Mouse (Mus musculus) NIH3T3 (cell line): ENCODE data around the gene Gpr25.

ENCODE experiments used
- DNase-seq: peaks from one replicate; pipeline ENCODE4 v3.0.0-alpha.2; 2012; ENCODE audit warnings: low read depth

Gene Gpr25

DNA sequence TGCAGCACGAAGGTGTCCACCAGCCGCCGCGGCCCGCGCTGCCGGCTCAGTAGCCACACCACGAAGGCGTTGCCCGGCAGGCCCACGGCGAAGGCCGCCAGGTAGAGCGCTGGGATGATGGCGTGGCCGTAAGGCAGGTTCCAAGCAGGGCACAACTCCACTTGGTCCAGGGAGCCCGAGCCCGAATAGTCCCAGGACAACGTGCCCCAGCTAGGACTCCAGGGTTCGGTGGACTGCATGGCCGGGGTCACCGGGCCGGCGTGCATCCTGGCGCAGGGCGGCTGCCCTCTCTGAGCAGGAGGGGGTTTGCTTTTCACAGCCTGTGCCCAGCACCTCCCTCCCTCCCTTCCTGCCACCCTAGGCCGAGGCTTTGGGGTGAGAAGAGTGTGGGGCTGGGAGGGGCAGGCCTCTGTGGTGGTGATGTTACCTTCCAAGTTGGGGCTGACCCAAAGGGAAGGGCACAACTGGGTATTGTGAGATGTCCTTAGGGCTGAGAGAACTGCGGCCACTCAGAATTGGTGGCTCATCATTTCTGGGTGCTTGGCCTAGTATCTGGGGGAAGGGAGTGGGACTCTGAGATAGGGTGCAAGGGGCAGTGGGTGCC is at the start of gene Gpr25:
Gene Gpr25, minus strand, starts transcription at position 239 of the 604 bp plus-strand sequence.
- no peak for DNase-seq

DNA sequence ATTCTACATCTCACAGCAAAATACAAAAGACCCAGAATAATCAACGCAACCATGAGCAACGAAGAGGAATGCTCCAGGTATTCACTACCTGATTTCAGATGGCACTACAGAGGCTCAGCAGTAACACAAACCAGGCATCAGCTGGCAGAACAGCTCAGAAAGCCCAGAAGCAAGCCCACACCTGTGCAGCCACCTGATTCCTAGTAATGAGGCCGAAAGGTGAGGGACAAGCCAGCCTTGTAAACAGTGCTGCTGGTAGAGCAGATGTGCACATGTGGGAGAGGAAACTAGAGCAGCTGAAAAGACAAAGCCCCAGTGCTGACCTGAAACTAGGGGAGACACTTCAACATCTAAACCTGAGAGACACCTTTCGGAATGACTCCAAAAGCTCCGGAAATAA is 48.5 kb upstream of the Gpr25 start:
- DNase-seq, result no peak

DNA sequence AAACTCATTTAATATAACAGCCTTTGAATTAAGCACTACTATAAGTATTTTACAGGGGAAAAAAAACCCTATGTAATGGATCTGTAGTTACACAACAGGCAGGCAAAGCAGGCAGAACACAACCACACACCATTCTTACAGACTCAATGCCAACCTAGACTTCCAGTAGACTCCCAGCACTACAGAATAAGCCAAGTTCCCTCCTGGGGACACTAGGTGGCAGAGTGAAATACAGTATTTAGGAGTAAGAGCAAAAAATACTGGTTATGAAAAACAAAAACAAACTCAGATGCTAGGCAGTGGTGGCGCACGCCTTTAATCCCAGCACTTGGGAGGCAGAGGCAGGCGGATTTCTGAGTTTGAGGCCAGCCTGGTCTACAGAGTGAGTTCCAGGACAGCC is 45.8 kb upstream of the Gpr25 start:
- peak; percentile 74 for DNase-seq

DNA sequence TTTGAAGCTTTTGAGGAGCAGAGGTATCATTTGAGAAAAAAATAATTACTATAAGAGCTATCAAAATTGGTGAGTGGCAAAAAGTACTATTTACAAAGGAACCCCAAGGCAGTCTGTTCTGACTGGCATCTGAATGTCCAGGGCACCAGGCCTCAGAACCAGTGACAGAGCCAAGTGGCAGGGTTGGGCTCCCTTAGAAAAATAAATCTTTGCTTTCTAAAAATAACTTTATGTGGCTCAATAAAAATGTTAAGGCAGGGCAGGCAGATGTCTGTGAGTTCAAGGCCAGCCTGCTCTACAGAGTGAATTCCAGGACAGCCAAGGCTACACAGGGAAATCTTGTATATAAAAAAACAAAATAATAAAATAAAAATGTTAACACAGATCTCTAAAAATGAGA is 33.3 kb upstream of the Gpr25 start:
- DNase-seq, result no peak

DNA sequence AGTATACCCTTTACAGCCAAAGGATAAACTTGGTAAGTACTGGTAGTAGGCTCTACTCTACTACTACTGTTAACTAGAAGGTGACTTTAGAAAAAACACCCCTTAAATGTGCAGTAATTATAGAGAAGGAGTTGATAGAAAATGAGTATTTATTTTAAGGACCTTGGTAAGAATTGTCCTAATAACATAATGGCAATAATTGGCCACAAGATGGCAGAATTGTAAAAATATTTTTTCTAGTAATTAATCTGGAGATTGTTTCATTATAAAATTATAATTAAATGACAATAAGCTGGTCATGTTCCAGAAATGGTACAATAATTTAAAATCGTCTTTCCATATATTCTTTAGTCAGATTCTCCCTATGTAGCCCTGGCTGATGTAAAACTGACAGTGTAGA is 29.1 kb upstream of the Gpr25 start:
- DNase-seq, result peak; percentile 24

DNA sequence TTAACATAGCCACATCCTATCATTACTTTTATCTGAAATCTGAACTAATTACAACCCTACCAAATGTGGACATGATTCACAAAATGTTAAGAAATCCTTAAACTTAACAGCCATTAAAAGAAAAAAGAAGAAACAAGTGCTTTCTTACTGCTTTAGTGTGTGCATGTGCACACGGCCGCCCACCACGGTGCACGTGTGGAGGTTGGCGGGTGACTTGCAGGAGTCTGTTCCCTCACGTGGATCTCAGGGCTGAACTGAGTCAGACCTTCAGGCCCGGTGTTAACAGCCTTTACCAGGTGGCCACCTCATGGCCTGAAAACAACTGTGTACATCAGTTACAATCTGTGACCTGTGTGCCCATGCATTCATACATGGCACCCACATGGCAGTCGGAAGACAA is 16.7 kb upstream of the Gpr25 start:
- DNase-seq, result no peak

DNA sequence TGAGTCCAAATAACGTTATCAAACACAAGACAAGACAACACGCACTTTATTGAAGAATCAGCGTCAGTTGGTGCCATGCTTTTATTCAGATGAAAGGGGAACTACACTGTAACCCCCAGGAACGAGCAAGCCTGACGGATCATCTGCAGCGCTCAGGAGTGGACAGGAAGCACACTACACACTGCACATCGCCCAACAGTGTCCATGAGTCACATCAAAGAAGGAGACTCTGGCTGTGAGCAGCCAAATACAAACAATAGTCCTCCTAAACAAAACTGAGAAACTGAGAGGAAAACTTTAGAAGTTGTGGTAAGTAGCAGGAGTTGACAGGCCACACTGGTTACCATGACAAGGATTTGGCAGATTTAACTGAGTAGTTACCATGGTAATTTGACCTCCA is 7.6 kb upstream of the Gpr25 start:
- no peak for DNase-seq

DNA sequence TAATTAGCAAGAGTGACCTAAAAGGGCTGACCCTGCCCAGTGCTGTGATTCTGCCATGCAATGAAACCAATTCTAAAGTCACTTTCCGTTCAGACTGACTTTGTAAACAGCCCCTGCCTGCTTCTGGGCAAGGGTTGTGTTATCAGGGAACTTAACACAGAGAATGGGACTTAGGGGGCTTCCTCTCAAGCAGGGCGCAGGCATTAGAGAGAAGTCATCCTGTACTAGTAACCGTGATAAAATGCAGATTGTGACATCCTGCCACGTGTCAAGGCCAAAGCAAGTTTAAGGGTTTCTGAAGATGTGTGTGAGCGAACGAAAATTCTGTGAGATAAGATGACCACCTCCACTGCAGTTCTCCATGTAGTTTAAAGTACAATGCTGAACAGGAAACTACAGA is 5.5 kb upstream of the Gpr25 start:
- DNase-seq, result no peak

DNA sequence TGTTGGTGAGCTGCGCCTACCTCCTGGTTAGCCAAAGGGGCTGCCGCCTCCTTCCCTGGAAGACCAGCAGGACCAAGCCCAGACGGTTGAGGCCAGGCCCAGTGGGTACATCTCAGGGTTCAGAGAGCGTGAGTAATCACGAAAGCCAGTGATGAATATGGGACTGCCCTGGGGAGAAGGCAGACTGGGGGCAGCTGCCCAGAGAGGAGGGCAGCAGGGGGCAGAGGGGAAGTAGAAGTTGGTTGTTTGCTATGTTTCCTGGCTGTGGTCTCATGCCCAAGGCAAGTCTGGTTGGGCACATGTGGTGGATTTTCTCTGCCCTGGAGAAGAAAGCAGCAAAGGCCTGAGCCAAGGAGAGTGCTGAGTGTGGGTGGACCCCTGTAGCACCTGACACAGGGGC is 2.7 kb upstream of the Gpr25 start:
- no peak for DNase-seq

DNA sequence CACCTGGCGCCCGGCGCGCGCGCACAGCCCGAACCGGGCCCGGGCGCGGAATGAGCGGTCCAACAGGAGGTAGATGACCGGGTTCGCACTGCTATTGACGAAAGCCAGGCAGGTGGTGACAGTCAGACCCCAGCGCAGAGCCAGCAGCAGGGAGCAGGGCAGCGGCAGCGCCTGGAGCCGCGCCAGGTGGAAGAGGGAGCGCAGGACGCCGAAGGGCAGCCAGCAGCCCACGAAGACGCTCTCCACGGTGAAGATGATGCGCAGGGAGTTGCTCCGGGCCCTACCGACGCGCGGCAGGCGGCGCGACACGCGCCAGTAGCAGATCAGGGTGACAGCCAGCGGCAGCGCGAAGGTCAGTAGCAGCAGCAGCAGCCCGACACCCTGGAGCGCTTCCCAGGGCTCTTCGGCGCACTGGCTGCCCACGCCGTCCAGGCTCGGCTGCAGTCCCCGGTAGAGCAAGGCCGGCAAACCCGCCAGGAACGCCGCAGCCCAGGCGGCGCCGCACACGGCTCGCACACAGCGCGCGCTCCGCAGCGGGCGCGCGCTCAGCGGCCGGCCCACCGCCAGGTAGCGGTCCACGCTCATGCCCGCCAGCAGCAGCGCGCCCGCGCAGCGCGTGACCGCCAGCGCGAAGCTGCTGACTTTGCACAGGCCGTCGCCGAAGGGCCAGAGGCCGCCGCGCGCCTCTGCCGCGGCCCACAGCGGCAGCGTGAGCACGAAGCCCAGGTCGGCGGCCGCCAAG is 609 bp downstream of the Gpr25 start:
- DNase-seq, result no peak

DNA sequence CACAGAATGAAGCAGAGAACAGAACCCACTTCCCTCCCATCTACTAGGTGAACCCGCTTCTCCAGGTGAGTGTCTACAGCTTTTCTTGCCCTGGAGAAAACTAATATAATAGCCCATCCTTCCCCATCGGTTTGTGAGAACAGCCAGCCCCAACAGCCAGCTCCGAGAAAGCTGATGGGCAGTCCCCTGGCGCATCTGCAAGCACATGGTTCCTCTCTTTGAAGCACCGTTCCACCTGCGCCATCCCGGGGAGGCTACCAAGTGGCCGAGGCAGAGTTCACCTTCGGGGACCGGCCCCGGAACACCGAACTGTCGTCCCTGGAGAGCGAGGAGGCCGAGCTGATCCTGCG is 1.2 kb downstream of the Gpr25 start:
- no peak for DNase-seq

DNA sequence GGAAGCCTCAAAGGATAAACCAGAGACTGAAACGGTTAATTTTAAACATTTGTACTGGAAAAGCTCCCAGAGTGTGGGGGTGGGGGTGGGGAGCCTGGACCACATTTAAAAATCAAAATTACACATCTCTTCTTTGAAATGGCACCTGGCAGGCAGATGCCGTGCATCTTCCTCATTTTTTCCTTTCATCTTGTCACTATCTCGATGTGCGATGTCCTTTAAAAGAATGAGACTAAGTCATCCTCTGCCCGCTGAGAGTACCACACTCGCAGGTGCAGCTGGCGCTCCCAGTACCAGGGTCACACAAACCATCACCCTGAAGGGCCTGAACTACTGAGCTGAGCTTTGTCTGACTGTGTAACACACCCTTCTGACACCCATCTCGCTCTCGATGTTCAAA is 2.2 kb downstream of the Gpr25 start:
- no peak for DNase-seq

DNA sequence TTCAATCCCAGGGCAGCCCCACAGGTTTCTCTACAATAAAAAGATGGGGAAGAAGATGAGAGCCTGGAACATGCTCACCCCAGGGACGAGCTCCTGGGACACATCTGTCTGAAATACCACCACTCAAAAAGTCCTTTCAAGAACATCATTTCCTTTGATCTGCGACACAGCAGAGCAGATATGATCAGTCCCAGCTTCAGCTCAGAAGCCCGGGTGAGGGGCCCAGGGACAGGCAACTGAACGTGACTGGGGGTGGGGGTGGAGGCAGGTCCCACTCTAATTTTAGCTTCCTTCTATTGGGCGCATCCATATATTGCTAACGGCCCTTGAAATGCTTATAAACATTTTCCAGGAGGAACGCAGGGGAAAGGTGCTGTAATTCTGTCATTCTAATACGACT is 5.0 kb downstream of the Gpr25 start:
- DNase-seq, result no peak

DNA sequence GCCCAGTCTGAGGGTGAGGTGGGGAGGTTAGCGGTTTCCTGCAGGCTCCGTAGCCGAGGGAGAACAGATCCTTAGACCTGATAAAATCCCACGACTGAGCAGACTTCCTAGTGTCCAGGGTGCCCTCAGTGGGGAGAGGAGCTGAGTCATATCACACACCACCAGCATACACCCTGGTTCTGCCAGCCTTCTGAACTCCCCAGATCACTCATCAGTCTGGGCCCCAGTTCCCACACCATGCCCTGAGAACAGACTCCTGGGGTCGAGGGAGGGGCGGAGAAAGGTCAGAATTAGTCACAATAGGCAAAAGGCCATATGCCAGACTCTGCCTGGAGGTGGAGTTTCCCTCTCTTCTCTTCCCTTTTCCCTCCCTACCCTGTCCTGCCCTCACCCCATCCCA is 5.5 kb downstream of the Gpr25 start:
- DNase-seq, result peak; percentile 51

DNA sequence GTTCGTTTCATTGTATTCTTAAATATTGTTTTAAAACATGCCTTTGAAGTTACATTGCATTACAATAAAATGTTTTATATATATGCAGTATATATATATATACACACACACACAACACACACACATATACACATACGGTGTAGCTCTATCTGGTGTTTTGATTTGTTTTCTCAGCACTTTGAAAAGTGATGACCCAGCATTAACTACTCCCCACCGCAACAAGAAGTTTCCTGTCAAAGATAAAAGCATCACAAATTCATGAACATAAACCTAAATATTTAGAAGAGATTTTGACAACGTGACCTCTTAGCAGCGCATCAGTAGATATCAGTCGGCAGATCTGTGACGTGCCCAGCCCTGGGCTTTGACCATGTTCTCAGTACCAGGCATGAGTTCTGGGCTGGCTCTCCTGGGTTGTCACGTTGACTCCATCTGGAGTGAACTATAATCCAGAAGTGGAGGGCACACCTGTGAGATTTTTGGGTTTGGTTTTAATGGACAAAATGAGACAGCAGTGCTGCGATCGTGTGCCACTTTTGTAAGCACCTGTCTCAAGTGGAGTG is 6.1 kb downstream of the Gpr25 start:
- DNase-seq, result no peak

DNA sequence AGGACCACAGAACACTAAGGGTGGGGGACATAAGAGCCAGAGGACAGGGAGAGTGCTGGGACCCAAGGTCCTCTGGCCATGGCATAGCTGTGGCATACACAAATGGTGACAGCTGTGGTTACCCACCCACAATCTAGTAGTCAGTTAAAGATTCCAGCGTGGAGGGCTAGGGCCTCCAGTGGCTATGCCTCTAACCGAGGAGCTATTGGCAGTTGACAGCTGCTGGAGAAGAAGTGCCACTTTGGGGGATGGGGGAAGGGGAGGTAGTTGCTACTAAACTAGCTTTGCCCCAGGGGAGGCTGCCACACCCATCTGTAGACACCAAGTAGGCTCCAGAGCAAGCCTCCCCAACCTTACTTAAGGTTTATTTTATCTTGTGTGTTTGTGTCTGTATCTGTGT is 7.2 kb downstream of the Gpr25 start:
- no peak for DNase-seq

DNA sequence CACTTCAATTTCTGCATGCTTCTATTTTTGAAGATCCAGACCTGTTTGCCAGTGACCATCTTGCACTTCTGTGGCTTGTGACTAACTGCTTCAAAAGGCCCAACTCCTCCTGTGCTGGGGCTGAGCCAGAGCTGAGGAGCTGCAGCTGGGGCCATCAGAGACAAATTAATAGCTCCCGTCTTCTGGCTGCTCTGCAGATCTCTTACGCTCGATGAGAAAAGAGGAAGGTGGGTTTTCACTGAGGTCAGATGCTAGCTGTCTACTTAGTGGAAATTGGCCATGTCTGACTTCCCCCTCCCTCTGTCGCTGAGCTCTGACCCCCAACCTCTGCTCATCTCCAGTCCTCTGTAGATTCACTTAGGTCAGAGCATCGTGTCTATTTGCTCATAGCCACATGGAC is 11.0 kb downstream of the Gpr25 start:
- DNase-seq, result no peak

DNA sequence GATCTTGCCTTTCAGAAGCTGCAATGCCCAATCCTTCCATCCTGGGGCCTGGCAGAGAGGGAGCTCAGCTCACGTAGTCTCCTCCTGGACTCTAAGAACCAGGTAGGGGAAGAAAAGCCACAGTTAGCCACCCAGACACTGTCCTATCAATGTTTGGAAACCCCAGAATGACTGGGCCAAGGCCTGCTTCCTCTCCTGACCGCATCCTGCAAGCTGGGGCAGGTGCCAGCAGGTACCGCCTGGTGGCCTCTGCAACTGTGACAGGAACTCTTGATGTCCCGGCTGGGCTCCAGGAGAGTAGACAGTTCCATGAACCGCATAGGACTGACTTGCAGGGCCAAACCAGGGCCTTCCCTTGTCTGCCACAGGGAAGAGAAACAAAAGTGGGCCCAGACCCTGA is 13.3 kb downstream of the Gpr25 start:
- no peak for DNase-seq

DNA sequence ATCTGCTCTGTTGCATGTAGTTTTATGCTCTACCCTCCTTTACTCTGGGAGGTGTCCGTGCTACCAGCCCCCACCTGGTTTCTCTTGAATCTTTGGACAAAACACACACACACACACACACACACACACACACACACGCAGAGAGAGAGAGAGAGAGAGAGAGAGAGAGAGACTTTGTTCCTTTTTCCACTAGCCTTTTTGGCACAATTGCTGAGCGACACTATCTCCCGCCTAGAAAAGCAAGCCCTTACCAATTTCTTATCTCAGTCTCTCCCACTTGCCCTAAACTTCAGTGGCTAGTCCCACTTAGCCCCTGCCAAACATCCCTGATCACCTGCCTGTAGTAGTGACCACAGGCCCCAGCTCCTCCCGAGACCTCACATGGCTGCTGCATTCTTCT is 16.2 kb downstream of the Gpr25 start:
- no peak for DNase-seq

DNA sequence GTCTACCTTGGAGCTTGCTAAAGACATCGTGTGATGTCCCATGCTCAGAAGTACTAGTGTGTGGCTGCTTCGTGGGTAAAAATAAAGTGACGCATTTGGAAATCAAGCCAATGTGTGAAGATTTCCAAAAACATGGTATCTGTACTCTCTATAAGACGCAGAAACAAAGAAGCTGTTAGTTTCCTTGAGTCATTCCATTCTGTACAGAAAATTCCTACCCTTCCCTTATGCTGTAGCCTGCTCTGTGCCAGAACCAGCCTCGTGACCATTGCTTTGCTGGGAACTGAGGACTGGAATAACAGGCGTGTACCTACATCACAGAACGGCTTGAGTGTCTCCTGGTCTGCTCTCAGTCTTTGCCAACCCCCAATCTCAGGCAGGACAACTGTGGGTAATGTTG is 18.9 kb downstream of the Gpr25 start:
- DNase-seq, result no peak

DNA sequence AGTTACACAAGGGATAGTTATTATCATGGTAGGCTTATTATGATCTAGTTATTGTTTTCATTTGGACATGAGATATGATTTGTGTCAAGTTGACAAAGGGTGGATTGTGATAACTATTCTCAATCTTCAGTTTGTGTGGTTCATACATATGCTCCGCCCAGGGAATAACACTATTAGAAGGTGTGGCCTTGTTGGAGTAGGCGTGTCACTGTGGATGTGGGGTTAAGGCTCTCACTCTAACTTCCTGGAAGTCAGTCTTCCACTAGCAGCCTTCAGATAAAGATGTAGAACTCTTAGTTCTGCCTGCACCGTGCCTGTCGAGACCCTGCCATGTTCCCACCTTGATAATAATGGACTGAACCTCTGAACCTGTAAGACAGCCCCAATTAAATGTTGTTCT is 22.2 kb downstream of the Gpr25 start:
- DNase-seq, result no peak

DNA sequence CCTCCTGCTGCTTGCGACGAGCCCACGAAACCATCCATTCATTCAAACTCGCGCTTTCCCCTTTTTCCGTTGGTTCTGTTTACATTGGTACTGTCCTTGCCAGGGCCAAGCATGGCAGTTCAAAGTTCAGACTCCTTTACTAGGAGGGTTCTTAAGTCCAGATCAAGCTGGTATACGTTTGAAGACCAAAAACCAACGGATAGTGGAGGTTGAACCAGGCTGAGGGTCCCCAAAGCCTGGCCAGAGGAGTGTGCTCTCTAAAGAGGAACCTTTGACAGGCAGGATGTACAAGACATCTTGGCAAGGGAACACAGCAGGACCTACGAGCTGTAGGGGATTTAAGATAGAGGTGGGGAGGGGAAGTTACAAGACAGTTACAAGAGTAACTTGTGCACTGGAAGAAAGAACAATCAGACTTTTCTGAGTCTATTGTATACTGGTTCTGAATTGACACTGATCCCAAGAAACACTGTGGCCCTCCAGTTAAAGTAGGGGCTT is 26.0 kb downstream of the Gpr25 start:
- no peak for DNase-seq

DNA sequence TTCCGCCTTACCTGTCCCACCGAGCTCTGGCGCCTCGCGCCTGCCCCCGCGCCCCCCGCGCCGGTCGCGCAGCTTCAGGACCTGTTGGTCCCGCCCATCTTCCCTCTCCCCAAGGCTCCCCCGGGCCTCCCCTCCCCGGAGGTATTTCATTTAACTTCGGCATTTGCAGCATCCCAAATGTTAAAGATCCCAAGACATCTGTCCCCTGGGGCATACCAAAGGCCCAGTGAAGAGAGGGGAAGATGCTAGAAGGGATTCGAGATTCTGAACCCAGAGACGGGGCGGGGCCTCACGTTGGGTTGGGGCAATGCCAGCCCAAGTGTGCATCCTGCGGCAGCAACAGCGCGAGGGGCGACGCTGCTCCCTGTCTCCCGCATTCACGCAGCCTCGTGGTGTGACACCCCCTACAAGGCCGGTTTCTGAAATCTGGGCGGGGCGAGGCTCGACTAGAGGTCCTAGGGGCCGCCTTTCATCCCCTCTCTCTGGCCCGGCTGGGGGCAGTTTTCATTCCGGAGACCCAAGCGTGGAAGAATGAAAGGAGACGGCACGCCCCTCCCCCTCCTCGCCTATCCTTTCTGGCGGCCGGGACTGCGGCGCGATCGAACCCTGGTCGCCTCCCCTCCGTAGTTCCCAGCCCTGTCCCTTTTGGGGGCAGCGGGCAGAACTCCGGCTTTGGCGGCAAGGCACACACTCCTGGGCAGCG is 26.6 kb downstream of the Gpr25 start, which contains the start of gene Inava:
Gene Inava, minus strand, starts transcription at position 373 of the 703 bp plus-strand sequence.
- peak; percentile 76 for DNase-seq
